Mouse (Mus musculus): ENCODE data around the gene Atf7ip.

Atf7ip gene

GRCm38 (mm10) chr6:136653331-136653730, 147.4 kb downstream of the Atf7ip start:
- DNase-seq, result no peak

GRCm38 (mm10) chr6:136654470-136654869, 148.5 kb downstream of the Atf7ip start:
- no peak for DNase-seq

GRCm38 (mm10) chr6:136655786-136656185, 149.8 kb downstream of the Atf7ip start:
- DNase-seq, result no peak

GRCm38 (mm10) chr6:136658303-136658702, 152.3 kb downstream of the Atf7ip start:
- DNase-seq, result no peak

- no peak for DNase-seq
These were observed 153.3 kb downstream of the Atf7ip start for GRCm38 (mm10) chr6:136659226-136659625.
